In genomic region chr11:90224914-90225470, GRCm38 (mm10) we compare ENCODE assay signal across 8 mouse cellular contexts. TPM values are rescaled to one million over a fixed set of nuclear protein-coding genes. Genes with fewer than 3 reads are reported as not detected.
DNase-seq lines count a peak whose midpoint lies in the region; TF ChIP-seq lines count a peak whose summit lies in the region.

No protein-coding gene starts in this region.

- H3K27ac ChIP-seq in layer of hippocampus, adult 2 months, result peak overlapping the region; percentile 5; the same call in 1 of the 2 replicates

- TF ChIP-seq CTCF in layer of hippocampus, adult 2 months (conservative IDR thresholded peaks at IDR 0.05), result no peak

- no peak overlapping the region for H3K4me3 ChIP-seq in layer of hippocampus, adult 2 months

- DNase-seq in layer of hippocampus, adult 2 months (ENCODE audit: low spot score in 2 of 2), result no peak
- no peak for DNase-seq in layer of hippocampus, postnatal 14 days (ENCODE audit: low spot score in 2 of 2)
- DNase-seq in heart, adult 8-10 months (ENCODE audit: low spot score), result peak; percentile 39
- peak; percentile 47 to 78 for DNase-seq in kidney, postnatal 36 days
- DNase-seq in natural killer cell, adult 2 months (ENCODE audit: low spot score in 2 of 2), result peak; percentile 79 to 89
- no peak for DNase-seq in left cerebral cortex, adult 8-10 months (ENCODE audit: low spot score in 2 of 2)
- no peak for DNase-seq in embryo, embryonic 9.5 days (ENCODE audit: extremely low spot score)
- DNase-seq in layer of hippocampus, postnatal 36 days, result no peak

RNA-seq across cellular contexts. Expression of gene Mmd, which starts 24.3 kb away (rescaled TPM):
- 100 to 1,000 TPM; 364 to 381 TPM for total RNA-seq in layer of hippocampus, adult 2 months (2021)
- 100 to 1,000 TPM; 337 to 345 TPM for total RNA-seq in layer of hippocampus, postnatal 14 days (2021)
- total RNA-seq in heart, adult 8-10 months (2022), result 10 to 100 TPM; 23.7 to 34.1 (median 28.2) TPM
- 100 to 1,000 TPM; 184 to 215 (median 198) TPM for total RNA-seq in left cerebral cortex, adult 8-10 months (2022)
- 100 to 1,000 TPM; 370 to 409 TPM for total RNA-seq in layer of hippocampus, postnatal 36 days (2021)

RNA-seq across cellular contexts. Expression of gene Gm45716, which starts 37.5 kb away (rescaled TPM):
- total RNA-seq in layer of hippocampus, adult 2 months (2021), result 1 to 10 TPM; 6.9 to 8.1 TPM
- total RNA-seq in layer of hippocampus, postnatal 14 days (2021), result 10 to 100 TPM in 1 of 2 experiments, 1 to 10 TPM in 1; 8.8 to 10.3 TPM
- total RNA-seq in heart, adult 8-10 months (2022), result 1 to 10 TPM; 5.7 to 7.4 (median 7.1) TPM
- total RNA-seq in left cerebral cortex, adult 8-10 months (2022), result 1 to 10 TPM; 2.6 to 4.5 (median 3.6) TPM
- total RNA-seq in layer of hippocampus, postnatal 36 days (2021), result 1 to 10 TPM; 7.1 to 7.8 TPM

Comparison
In these comparisons a context has a peak if more than half of its experiments do, and no peak if none do; other contexts are left out.
1. DNase-seq: peak in heart, adult 8-10 months (single experiment), kidney, postnatal 36 days (2 of 2) and natural killer cell, adult 2 months (2 of 2); none in layer of hippocampus, adult 2 months (0 of 2), layer of hippocampus, postnatal 14 days (0 of 2), left cerebral cortex, adult 8-10 months (0 of 2), embryo, embryonic 9.5 days (single experiment) and layer of hippocampus, postnatal 36 days (0 of 2).
2. RNA of gene Mmd, which starts 24.3 kb away (total RNA-seq): 370 to 409 TPM in layer of hippocampus, postnatal 36 days, 364 to 381 TPM in layer of hippocampus, adult 2 months, 337 to 345 TPM in layer of hippocampus, postnatal 14 days and 184 to 215 TPM in left cerebral cortex, adult 8-10 months; 23.7 to 34.1 TPM in heart, adult 8-10 months; every median in the first group is over 4 times any median in the second.